Mouse (Mus musculus): Measurements from ENCODE around the gene Sox6.

The Sox6 gene

DNA sequence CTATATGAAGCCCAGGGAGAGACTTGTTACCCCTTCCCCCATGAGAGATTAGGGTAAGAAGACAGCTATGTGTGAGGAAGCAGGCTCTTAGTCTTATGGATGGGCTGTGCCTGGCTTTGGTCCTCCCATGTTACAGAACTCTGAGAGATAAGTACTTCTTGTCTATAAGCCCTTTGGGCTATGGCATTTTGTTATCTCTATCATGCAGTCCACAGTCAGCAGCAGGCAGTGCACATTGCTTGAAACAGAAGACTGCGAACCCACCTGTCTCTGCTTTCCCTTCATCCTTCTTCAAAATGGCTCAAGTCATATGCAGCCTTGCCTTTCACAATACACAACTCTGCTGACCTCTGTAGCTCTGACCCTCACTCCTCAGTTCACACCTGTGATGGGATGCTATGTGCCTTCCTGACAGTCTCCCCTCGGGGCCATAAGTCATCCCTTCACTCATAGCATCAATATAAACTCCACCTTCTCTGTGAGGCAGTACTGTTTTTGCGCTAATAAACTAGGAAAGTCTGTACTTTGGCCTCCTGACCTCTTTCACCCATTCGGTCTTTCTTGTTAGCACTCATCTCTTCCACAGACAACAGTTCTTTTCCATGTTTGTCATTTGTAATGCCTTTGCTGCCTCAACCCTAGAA lies 143.4 kb downstream of the Sox6 start:
- DNase-seq (ENCODE audit: low spot score in 2 of 2): no peak

DNA sequence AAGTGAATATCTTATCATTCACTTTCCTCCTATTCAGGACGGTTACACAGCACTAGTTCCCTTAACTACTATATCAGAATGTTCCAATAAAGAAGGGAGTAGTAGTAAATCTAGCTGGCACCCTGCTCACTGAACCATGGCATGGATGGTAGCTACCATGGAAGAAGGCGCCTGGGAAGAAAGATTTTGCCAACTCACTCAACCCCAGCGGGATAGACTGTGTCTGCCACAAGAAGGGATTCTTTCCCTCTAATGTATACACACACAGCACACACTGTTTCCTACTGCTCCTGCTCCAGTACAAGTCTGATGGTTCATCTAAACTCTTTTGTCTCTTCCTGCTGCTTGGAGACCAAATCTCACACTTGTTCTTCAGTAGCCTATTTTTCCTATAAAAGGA lies 147.1 kb downstream of the Sox6 start:
- DNase-seq (ENCODE audit: low spot score in 2 of 2): no peak

DNA sequence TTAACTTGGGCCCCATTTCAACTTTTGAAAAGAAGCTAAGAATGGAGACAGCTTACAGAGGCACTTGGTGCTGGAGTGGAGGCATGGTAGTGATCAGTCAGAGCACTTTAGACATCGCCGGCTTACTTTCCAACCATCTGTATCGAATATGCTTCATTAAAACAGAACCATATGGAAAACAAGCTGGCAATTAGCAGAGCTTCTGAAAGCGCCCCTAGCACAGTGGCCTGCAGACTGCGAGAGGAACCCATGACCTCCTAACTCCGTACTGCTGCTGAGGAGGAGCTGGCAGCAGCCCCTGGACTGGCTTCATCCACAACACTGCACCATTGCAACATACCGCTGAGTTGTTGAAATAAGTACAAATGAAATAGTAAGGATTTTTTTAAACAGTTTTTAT lies 148.7 kb downstream of the Sox6 start:
- DNase-seq (ENCODE audit: low spot score in 2 of 2): no peak

DNA sequence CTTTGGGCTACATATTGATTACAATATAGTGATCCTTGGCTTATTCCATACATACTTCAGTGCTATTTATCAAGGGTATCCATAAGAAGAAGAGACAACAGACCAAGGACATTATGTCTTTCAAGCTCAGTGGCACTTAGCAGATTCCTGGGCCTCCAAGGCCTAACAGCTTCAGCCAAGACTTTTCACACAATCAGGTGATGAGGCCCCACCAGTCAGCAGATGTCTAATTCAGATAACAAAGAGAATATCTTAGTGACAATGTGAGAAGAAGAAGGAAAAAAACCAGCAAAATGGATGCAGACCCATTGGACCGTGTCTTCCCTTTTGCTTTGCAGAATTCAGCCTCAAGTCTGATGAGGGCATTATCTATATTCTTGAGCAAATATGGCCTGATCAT lies 150.0 kb downstream of the Sox6 start:
- no peak for DNase-seq (ENCODE audit: low spot score in 2 of 2)

DNA sequence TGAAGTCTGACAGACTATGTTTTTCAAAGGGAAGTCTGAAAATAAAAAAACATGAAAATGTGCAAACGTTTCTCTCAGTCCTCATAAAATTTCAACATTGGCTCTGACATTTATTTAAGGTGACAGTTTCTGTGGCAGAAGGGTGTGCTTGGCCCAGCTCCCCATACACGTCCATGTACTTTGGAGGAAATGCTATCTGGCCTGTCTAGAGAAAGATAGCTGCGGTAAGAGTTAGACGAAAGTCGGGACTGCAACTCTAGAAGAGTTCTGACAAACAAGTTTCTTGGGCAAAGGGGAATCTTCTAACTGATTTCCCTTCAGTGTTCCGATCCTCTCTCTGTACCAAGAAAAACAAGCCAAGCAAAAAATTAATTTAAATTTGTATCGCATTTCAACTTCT lies 150.5 kb downstream of the Sox6 start:
- no peak for DNase-seq (ENCODE audit: low spot score in 2 of 2)

DNA sequence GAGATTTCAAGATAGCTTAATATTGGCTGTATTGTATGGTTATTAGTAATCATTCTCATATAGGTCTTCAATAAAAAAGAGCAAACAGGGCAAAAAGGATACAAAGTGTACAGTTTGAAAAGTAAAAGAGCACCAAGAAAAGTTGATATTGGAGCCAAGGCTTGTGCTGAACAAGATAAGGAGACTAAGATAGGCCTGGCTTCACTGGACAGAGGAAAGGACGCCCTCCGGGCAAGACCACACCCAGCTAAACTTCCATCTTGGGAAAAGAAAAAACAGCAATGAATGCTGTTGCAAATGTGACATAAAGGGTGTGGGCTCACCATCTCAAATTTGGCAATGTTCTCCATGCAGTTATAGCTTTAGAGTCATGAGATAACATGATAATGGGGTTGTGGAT lies 165.7 kb downstream of the Sox6 start:
- DNase-seq (ENCODE audit: low spot score in 2 of 2): no peak

DNA sequence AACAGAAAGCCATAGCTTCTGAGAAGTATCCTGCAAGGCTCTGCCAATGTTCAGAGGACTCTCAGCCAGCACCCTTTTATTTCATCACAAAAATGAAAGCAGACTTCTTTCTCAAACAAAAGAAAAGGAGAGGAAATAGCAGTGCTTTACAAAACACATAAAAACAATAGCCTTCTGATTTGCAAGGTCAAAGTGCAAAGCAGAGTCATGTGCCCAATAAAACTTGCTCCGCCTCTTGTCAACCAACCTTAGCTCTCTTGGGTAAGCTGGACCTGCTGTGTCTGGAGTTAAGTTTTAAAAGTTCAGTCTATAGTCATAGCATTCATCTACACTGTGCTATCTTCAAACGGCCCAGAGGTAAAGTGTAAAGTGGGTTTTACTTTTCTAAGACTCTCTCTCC lies 170.1 kb downstream of the Sox6 start:
- DNase-seq (ENCODE audit: low spot score in 2 of 2): no peak

DNA sequence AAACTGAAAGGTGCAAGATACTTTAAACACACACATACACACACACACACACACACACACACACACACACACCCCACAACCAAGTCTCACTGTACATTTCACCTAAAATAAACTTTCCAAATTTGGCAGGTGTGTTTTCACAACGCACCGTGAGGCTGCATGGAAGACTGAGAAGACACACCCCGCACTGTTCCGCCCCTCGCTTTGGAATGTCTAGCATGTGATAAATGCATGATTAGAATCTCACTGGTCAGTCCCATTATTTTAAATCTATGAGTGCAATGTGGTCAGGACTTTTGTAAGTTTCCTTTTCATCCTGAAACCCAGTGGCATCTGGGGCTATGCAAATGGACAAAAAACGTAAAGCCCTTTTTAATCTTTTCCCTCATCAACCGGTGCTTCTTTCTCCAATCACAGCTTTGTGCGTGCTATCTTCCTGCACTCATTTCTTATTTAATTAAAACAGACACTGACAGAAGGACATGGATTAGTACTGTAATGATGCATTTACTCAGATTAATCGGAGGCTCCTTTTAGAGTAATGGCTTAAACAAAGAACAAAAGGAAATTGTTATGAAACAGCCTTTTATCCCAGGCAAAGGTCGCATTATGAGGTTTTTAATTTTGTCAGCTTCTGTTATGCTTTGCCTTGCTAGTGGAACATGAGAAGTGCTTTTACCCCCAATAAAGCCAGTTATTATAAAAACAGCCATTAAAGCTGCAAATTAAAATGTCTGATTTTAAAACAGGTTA lies 170.9 kb downstream of the Sox6 start:
- no peak for DNase-seq (ENCODE audit: low spot score in 2 of 2)

DNA sequence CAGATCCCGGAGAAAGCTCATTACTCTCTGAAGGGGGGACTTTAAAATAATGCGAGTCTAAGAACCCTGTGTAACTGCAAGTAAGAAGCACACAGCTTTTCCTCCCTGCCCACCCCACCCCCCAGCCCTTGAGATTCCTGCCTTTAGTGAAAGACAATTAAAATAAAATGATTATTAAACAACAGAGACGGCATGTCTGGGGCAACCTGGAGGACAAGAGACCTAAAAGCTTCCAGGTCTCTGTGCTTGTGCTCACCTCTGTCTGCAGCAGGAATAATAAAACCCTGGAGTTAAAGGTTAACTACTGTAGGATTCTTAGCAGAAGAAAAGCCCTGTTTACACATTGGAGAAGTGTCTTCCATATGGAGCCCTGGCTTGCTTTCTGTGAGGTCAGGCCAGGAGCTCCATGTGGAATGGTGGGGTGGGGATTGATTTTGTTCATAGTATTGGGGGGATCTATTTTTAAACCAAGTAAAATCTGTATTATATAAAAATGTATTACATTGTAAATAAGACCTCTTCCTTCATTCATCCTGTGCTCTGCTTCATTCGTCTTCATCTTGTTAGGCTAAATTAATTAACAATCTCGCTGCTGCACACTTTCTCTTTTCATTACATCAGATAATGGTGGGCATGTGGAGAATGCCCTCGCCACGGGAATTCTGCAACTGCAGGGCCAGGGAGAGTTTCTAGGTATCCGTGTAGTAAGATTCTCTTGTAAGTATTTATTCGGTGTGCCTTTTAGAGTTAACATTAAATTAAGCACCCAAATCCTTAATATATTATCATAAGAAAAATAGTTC lies 171.7 kb downstream of the Sox6 start:
- DNase-seq (ENCODE audit: low spot score in 2 of 2): no peak

DNA sequence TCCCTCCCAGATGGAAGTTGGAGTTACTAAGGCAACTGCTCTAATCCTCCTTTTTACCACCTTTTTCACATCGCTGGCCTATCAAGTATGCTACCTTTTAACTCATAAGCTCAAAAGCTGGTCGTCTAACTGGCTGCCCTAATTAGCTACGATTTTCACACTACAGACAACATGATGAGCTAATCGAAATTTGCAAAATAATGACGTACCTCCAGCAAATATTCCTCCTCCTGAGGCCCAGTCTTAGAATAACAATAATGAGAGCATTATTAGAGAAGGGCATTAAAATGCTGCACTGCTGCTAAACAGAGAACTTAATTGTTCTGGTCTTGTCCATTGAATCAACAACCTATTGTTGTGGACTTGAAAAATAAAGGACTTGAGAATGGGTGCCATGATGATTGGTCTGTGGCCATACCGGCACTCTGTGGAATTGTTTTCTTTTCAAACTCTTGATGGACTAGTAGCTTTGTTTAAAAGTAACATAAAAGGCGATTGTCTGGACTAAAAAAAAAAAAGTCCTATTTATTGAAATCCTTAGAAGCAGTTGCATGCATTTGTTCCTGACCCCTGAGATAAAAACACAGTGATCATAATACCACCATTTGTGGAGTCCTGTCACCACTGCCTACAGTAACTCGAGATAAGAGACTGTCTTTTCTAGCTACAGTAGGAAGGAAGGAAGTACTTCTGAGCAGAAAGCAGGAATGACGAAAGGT lies 172.5 kb downstream of the Sox6 start:
- DNase-seq (ENCODE audit: low spot score in 2 of 2): peak; percentile 2 to 3

DNA sequence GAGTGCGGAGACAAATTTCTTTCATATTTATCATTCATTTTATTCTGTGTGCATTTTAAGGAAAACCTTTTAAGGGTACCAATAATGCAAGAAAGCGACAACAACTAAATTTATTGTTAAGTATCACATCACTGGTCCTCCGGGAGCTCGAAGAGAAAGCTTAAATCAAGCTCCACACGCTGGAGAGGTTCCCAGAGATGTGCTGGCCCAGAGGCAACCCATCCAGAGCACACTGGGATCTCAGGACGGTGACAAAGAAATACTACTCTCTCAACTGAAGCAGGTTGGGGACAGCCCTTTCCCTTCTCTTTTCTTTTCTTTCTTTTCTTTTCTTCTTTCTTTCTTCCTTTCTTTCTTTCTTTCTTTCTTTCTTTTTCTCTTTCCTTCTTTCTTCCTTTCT lies 173.4 kb downstream of the Sox6 start:
- DNase-seq (ENCODE audit: low spot score in 2 of 2): no peak

DNA sequence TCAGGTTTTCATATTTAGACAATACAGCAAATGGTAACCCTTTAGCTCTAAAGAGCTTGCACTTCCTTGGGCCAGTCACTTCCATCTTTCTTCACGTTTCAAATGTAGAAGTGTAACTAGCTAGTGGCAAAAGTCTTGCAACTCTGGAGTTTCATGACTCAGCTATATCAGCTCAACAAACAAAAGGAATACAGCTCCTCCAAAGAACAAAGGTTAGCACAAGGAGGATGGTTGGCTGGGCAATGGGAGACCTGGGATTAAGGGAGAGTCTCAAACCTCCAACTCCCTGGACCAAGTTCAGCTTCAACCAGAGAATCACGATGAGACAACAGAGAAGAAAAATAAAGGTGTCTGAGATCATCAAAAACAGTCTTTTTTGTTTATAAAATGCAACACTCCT lies 174.2 kb downstream of the Sox6 start:
- DNase-seq (ENCODE audit: low spot score in 2 of 2): no peak

DNA sequence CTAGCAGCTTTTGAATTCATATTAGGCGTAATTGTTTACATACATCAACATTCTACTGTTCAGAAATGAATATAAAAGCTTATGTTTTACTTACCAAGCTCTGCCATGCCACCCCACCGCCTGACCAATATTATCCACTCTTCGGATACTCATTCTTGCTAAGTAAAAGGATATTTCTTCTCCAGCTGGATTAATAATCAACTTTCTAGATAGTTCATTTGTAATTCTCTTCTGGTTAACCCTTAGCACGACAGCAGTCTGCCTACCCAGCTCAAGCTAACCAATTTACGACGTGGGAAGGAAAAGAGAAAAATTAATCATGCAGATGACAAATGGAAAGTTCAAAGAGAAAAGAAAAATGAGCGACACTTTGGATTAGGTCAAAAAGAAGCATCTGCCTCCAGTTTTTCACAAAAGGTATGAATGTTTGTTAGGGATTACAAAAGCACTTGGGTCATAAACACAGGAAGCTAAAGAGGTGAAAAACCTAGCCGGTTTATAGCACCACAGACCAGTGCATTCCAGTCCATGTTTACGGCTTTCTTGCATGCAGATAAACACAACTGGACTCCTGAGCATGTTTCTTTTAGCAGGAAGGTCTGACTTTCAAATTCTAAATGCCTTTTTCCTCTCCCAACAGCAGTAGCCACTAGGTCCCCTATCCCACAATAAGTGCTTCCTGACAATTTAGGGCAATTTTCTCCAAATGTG lies 178.8 kb downstream of the Sox6 start:
- DNase-seq (ENCODE audit: low spot score in 2 of 2): no peak

DNA sequence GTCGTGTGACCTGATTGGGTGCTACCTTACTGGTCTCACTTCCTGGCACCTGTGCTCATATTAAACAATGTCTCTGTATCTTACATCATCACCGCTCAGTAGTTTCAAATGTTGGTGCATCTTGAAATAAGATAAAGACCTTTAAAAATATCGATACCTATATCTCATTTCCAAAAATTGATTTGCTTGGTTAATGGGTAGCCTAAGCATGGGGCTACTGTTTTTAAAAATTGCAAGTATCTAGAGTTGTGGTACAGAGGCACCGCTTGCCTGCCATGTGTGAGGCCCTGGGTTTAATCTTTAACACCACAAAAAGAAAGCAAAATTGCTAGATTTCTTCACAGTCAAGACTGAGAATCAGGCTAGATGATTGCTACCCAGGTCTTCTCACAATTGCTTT lies 187.5 kb downstream of the Sox6 start:
- DNase-seq (ENCODE audit: low spot score in 2 of 2): no peak

DNA sequence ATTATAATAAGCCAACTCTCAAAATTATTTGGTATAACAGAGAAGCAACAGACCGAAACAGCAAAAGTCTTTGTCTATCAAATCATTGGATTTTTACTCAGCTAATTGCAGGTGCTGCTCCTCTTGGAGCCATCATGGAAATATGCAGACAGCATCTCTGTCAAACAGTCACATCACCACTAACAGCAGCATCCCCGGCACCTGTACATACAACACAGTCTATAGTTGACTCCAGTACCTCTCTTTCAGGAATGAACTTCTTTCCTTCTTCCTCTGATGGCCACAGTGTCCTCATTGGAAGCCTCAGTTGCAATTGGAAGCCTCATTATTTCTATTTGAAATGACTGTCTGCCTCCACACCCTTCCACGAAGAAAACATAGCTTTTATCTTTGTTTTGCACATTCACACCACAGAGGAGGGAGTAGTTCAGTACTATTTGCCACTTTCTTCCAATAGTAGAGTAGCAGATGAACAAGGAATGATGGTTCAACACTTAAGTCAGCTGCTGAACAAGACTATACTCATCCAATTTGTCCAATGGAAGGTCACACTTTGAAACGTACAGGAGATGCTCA lies 192.7 kb downstream of the Sox6 start:
- DNase-seq (ENCODE audit: low spot score in 2 of 2): no peak

DNA sequence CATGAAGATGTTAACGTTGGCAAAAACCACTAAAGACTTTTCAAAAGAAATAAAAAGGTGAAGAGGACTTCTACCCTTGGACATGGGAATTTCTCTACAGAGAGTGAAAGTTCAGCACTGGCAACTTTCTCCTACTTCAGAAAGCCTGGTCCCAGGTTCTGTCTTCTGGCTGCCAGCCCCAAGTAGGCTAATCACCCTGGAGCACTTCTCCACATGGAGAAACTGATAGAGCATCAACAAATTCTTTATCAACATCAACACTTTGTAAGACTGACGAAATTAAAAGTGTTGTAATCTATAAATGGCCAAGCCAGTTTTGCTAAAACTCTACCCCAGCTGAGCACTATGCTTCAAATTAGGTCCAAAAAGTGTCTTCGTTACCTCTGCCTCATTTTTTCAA lies 193.7 kb downstream of the Sox6 start:
- no peak for DNase-seq (ENCODE audit: low spot score in 2 of 2)

DNA sequence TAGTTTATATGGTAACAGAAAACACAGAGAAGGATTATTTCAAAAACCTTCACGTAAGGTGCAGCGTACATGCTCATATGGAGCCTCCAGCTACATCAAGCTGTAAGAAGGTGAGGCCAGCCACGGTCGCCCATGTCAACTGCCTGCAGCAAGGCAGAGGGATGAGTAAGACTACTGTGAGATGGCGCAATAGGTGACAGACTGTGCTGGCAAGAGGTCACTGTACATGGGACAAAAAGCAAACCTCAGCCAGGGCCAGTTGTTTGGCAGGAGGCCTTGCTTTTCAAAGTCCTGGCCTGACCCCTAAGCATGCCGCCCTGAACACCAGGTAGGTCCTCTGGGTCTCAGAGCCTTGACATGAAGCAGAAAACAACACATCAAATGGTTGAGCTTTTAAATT lies 194.2 kb downstream of the Sox6 start:
- no peak for DNase-seq (ENCODE audit: low spot score in 2 of 2)

DNA sequence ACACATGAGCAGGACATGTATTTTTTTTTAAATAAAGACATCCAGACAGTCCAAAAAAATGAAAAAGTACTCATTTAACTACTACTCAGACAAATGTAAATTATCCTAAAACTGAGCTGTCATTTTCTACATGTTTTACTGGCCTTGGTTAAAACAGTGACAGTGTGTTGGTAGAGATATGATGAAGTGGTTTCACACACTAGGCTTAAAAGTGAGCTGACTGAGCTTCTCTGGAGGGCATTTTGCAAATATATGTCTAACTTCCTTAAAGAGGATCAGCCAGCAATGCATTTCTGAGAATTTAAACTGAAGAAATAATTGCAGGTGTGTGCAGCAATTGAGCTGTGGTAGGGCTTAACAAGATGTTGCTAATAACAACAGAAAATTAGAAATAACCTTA lies 196.3 kb downstream of the Sox6 start:
- no peak for DNase-seq (ENCODE audit: low spot score in 2 of 2)

DNA sequence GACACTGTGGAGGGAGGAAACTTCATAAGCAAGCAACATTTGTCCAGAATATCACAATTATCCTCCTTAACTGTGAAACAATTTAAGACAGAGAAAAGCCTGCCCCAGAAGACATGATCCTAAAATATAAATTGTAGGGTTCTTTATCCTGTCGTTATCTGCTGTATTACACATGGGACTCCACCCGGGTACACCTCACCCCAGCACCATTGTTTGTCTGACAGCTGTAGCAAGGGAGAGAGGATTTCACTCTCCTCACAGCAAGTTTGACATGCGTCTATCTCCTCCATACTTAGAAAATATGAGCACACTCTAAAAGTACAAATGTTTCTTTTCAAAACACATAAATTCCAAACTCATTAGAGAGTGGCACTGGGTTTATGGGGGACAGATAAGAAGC lies 198.0 kb downstream of the Sox6 start:
- DNase-seq (ENCODE audit: low spot score in 2 of 2): no peak

DNA sequence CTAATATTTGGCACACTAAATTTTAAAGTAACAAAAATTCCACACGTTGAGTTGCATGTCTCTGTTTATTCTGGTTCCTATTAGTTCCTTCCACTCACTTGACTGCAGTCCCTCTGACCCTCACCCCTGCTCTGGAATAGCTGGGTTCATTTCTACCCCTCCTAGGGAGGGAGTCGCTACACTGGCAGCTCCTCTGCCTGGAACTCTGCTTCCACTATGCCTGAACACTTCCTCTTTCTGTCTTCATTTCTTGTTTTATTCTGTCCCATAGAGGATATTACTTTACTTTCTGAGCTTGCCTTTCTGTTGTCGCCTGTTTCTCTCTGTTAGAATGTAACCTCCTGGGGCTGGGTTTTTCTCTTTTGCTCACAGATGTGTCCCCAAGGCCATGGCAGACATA lies 203.6 kb downstream of the Sox6 start:
- DNase-seq (ENCODE audit: low spot score in 2 of 2): no peak

DNA sequence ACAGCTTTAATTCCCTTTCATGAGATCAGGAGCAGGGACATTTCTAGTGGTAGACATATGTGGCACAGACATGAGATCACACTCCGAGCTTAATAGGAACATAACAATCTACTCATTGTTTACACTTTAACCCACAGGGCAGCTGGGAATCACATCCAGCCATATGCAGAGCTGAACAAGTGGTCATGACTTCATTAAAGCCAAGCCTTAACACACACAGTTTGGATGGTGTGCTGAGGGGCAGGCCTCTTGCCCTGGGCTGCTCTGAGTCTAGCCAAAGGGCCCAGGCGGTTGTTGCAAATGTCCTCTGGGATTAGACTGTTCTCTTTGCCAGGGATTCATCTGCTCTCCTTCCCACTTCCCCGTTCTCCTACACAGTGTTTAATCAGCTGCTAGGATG lies 204.9 kb downstream of the Sox6 start:
- no peak for DNase-seq (ENCODE audit: low spot score in 2 of 2)
